Mouse (Mus musculus) heart, postnatal 25 days (tissue): ENCODE data around the gene Arsa. TPM values are rescaled to one million over a fixed set of nuclear protein-coding genes. Genes with fewer than 3 reads are reported as not detected.

Source experiments
- DNase-seq: peaks from one replicate; pipeline ENCODE4 v3.0.0; 2022; ENCODE audit warnings: low spot score
- intact Hi-C: fragments of 180-260 bp; cut with DNase I; formaldehyde crosslinking; loops from one replicate; pipeline ENCODE4 v1.15.1; 2025
- total RNA-seq, 2 experiments: library from RNA; stranded (reverse); gene quantifications; 2 replicates each; pipeline ENCODE4 v1.2.3; 2021

Arsa gene
- 10 to 100 TPM; 12.0 to 13.1 TPM for total RNA-seq

- intact Hi-C loops, result no loop called here
- DNase-seq, result no peak
Measured at GRCm38 (mm10) chr15:89477091-89477491, at the start of gene Arsa. TSS of gene Arsa (minus strand) at chr15:89477425.

- intact Hi-C loops, result loop anchor here (5.0 kb wide), 1 partner anchor 185 kb away; no protein-coding TSS in a partner anchor
- no peak for DNase-seq
Measured at GRCm38 (mm10) chr15:89526776-89527325, 49.6 kb upstream of the Arsa start.

GRCm38 (mm10) chr15:89525896-89526295, 48.7 kb upstream of the Arsa start:
- DNase-seq, result no peak
- intact Hi-C loops, result loop anchor here (5.0 kb wide), 1 partner anchor 184 kb away; no protein-coding TSS in a partner anchor

- intact Hi-C loops, result loop anchor here (5.0 kb wide), 1 partner anchor 183 kb away; no protein-coding TSS in a partner anchor
- no peak for DNase-seq
Measured at GRCm38 (mm10) chr15:89525464-89525863, 48.2 kb upstream of the Arsa start.

GRCm38 (mm10) chr15:89524611-89525415, 47.6 kb upstream of the Arsa start:
- no peak for DNase-seq
- intact Hi-C loops, result loop anchor here (5.0 kb wide), 1 partner anchor 183 kb away; no protein-coding TSS in a partner anchor

- intact Hi-C loops, result no loop called here
Measured at GRCm38 (mm10) chr15:89524001-89524571, 46.9 kb upstream of the Arsa start.

GRCm38 (mm10) chr15:89523283-89523832, 46.1 kb upstream of the Arsa start:
- no peak for DNase-seq
- intact Hi-C loops, result no loop called here

More at GRCm38 (mm10) chr15:89524001-89524571, 46.9 kb upstream of the Arsa start:
- no peak for DNase-seq

GRCm38 (mm10) chr15:89522566-89523282, 45.5 kb upstream of the Arsa start:
- DNase-seq, result no peak
- intact Hi-C loops, result no loop called here

GRCm38 (mm10) chr15:89521951-89522350, 44.7 kb upstream of the Arsa start:
- DNase-seq, result no peak
- intact Hi-C loops, result no loop called here

- intact Hi-C loops, result no loop called here
Measured at GRCm38 (mm10) chr15:89512679-89513078, 35.5 kb upstream of the Arsa start.

GRCm38 (mm10) chr15:89507751-89508150, 30.5 kb upstream of the Arsa start:
- intact Hi-C loops, result no loop called here
- DNase-seq, result no peak

More at GRCm38 (mm10) chr15:89512679-89513078, 35.5 kb upstream of the Arsa start:
- DNase-seq, result no peak

GRCm38 (mm10) chr15:89504838-89505237, 27.6 kb upstream of the Arsa start:
- DNase-seq, result no peak
- intact Hi-C loops, result loop anchor here (5.0 kb wide), 2 partner anchors 32 to 38 kb away; no protein-coding TSS in a partner anchor

- intact Hi-C loops, result loop anchor here (2.0 to 5.0 kb wide), 3 partner anchors 15 to 36 kb away; no protein-coding TSS in a partner anchor
- no peak for DNase-seq
Measured at GRCm38 (mm10) chr15:89501321-89501720, 24.1 kb upstream of the Arsa start.

- no peak for DNase-seq
- intact Hi-C loops, result loop anchor here (2.0 to 5.0 kb wide), 3 partner anchors 16 to 37 kb away; no protein-coding TSS in a partner anchor
Measured at GRCm38 (mm10) chr15:89500221-89500791, 23.1 kb upstream of the Arsa start.

- intact Hi-C loops, result loop anchor here (2.0 to 5.0 kb wide), 3 partner anchors 17 to 37 kb away; no protein-coding TSS in a partner anchor
- DNase-seq, result no peak
Measured at GRCm38 (mm10) chr15:89499784-89500220, 22.6 kb upstream of the Arsa start.

- no peak for DNase-seq
- intact Hi-C loops, result loop anchor here (1.0 kb wide), 1 partner anchor 23 kb away; no protein-coding TSS in a partner anchor
Measured at GRCm38 (mm10) chr15:89498961-89499688, 21.9 kb upstream of the Arsa start, which contains the start of gene Shank3. TSS of gene Shank3 (plus strand) at chr15:89499623.

- no peak for DNase-seq
- intact Hi-C loops, result loop anchor here (1.0 kb wide), 1 partner anchor 22 kb away; no protein-coding TSS in a partner anchor
Measured at GRCm38 (mm10) chr15:89498049-89498960, 21.1 kb upstream of the Arsa start.
